Mouse (Mus musculus) brain, embryonic 14.5 days (tissue): ENCODE results near the gene Tspo.

Experiments
- CTCF ChIP-seq: fragments of 200-500 bp; IDR thresholded peaks from 2 replicates; pipeline ENCODE4 v1.5.1; 2012; ENCODE audit warnings: inconsistent platforms, mild to moderate bottlenecking, moderate library complexity, borderline replicate concordance; ENCODE audit not compliant: insufficient read depth, insufficient read length; ENCODE audit errors: extremely low read depth
- POLR2A ChIP-seq: fragments of 200-500 bp; IDR thresholded peaks from 2 replicates; pipeline ENCODE4 v1.6.1; 2012; ENCODE audit warnings: mild to moderate bottlenecking, inconsistent platforms, borderline replicate concordance; ENCODE audit not compliant: poor library complexity, insufficient read depth, insufficient read length, severe bottlenecking; ENCODE audit errors: extremely low read depth

DNA sequence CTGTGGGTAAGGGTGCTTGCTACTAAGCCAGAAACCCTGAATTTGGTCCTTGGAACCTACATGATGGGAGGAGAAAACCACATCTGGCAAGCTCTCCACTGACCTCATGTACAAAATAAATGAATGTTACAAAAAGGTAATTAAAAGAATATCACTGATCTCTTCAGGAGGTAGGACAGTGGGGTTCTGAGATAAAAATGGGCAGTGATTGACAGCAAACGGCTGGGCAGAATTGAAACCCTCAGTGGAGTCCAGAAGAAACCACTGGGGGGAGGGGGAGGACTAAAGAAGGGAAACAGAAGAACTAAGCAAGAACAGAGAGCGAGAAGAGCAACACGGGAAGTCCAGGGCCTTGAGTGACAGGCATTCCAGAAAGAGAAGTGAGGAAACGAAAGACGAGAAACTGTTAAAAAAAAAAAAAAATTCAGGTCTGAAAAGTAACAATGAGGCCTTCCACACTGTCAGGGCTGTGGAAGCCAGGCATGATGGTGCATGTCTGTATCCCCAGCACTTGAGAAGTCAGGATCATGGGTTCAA is 2.4 kb upstream of the Tspo start:
- TF ChIP-seq CTCF (no peak), POLR2A (no peak)
